Mouse (Mus musculus) lung, postnatal 4 days (tissue): ENCODE measurements around the gene Anks1b.
A peak's percentile ranks its signal among the peaks of the same experiment; 100 is the strongest.

ENCODE experiments used
- DNase-seq, 2 experiments: peaks; one replicate each; pipeline ENCODE4 v3.0.0; 2021

Anks1b gene

GRCm38 (mm10) chr10:90685367-90685766 lies 812.1 kb downstream of the Anks1b start:
- DNase-seq: no peak

GRCm38 (mm10) chr10:90688153-90688552 lies 814.8 kb downstream of the Anks1b start:
- DNase-seq: no peak

GRCm38 (mm10) chr10:90688696-90689252 lies 815.5 kb downstream of the Anks1b start:
- no peak for DNase-seq

- DNase-seq: peak in 1 of 2 experiments; percentile 35
Measured at GRCm38 (mm10) chr10:90689854-90690513, 816.7 kb downstream of the Anks1b start.

- no peak for DNase-seq
Measured at GRCm38 (mm10) chr10:90696687-90697086, 823.4 kb downstream of the Anks1b start.

- no peak for DNase-seq
Measured at GRCm38 (mm10) chr10:90697413-90697812, 824.1 kb downstream of the Anks1b start.

- DNase-seq: no peak
Measured at GRCm38 (mm10) chr10:90699211-90699610, 825.9 kb downstream of the Anks1b start.

- DNase-seq: no peak
Measured at GRCm38 (mm10) chr10:90704602-90705001, 831.3 kb downstream of the Anks1b start.

- DNase-seq: no peak
Measured at GRCm38 (mm10) chr10:90708822-90709601, 835.7 kb downstream of the Anks1b start.

- no peak for DNase-seq
Measured at GRCm38 (mm10) chr10:90709602-90709931, 836.3 kb downstream of the Anks1b start.

GRCm38 (mm10) chr10:90717961-90718360 lies 844.7 kb downstream of the Anks1b start:
- DNase-seq: no peak

GRCm38 (mm10) chr10:90718684-90719083 lies 845.4 kb downstream of the Anks1b start:
- no peak for DNase-seq

GRCm38 (mm10) chr10:90719996-90720395 lies 846.7 kb downstream of the Anks1b start:
- no peak for DNase-seq

- DNase-seq: no peak
Measured at GRCm38 (mm10) chr10:90723071-90723494, 849.8 kb downstream of the Anks1b start.

- no peak for DNase-seq
Measured at GRCm38 (mm10) chr10:90723941-90724341, 850.6 kb downstream of the Anks1b start.

- DNase-seq: no peak
Measured at GRCm38 (mm10) chr10:90724931-90725330, 851.6 kb downstream of the Anks1b start.

- DNase-seq: peak; percentile 29 to 68
Measured at GRCm38 (mm10) chr10:90728401-90729358, 855.4 kb downstream of the Anks1b start.

- DNase-seq: no peak
Measured at GRCm38 (mm10) chr10:90729527-90729926, 856.2 kb downstream of the Anks1b start.

- DNase-seq: no peak
Measured at GRCm38 (mm10) chr10:90732823-90733222, 859.5 kb downstream of the Anks1b start.

- peak in 1 of 2 experiments; percentile 13 for DNase-seq
Measured at GRCm38 (mm10) chr10:90733632-90734031, 860.3 kb downstream of the Anks1b start.

- no peak for DNase-seq
Measured at GRCm38 (mm10) chr10:90738475-90738874, 865.2 kb downstream of the Anks1b start.

GRCm38 (mm10) chr10:90740956-90741355 lies 867.6 kb downstream of the Anks1b start:
- DNase-seq: no peak

- DNase-seq: no peak
Measured at GRCm38 (mm10) chr10:90751889-90752288, 878.6 kb downstream of the Anks1b start.
